Mouse (Mus musculus) C2C12 (cell line): ENCODE measurements around the gene Pigf.

Experiments used
- CEBPB ChIP-seq: IDR thresholded peaks from one replicate; pipeline ENCODE4 v1.6.1; 2011; ENCODE audit warnings: low read depth, mild to moderate bottlenecking, control low read depth, moderate library complexity
- CTCF ChIP-seq: IDR thresholded peaks from one replicate; pipeline ENCODE4 v1.5.1; 2011; ENCODE audit not compliant: control insufficient read depth, insufficient read depth, insufficient read length
- MAX ChIP-seq: IDR thresholded peaks from one replicate; pipeline ENCODE4 v1.6.1; 2011; ENCODE audit warnings: mild to moderate bottlenecking, control low read depth
- MYOD1 ChIP-seq: IDR thresholded peaks from one replicate; pipeline ENCODE4 v1.6.1; 2011; ENCODE audit warnings: low read depth; ENCODE audit not compliant: control insufficient read depth, insufficient read length
- USF1 ChIP-seq: IDR thresholded peaks from one replicate; pipeline ENCODE4 v1.6.1; 2011; ENCODE audit warnings: low read depth, mild to moderate bottlenecking, control low read depth, moderate library complexity

- TF ChIP-seq CTCF (no peak), MAX (no peak), USF1 (no peak), CEBPB (no peak), MYOD1 (no peak)
Measured at GRCm38 (mm10) chr17:87072766-87073440, 47.7 kb upstream of the Pigf start.
